Mouse (Mus musculus) fat pad, adult 2 months (tissue): Measurements from ENCODE around the gene Blnk.

ENCODE experiments used
- DNase-seq: peaks from one replicate; pipeline ENCODE4 v3.0.0-alpha.2; 2011; ENCODE audit warnings: low read depth, low spot score; ENCODE audit errors: extremely low read depth

Blnk gene

DNA sequence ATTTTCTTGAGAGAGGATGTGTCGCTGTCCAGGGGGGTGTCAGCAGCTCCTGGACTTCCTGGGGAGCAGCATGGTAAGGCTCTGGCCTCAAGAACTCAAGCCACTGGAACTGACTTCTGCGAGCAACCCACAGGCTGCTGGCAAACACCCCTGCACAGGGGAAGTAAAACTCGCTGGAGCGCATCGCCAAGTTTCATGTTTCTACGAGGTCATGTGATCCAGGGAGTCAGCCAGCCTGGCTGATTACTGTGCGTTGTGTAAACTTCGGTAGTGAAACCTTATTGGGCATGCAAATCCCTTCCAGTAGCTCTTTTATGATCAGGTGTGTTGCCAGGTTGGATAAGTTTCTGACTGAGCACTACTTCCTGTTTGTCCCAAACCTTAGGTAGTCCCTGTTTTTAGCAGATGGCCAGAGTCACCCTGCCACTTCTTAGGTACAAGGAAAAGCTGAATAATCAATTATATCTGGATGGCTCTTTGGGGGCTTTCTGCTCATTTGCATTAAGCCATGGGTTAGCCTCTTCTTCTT lies at the start of gene Blnk:
Gene Blnk, minus strand, starts transcription at position 479 of the 529 bp plus-strand sequence.
- peak; percentile 96 for DNase-seq

GRCm38 (mm10) chr19:41039110-41039509 lies 44.8 kb upstream of the Blnk start:
- DNase-seq, result no peak

GRCm38 (mm10) chr19:41035809-41036551 lies 41.6 kb upstream of the Blnk start:
- DNase-seq, result no peak

GRCm38 (mm10) chr19:41031869-41032268 lies 37.5 kb upstream of the Blnk start:
- no peak for DNase-seq

DNA sequence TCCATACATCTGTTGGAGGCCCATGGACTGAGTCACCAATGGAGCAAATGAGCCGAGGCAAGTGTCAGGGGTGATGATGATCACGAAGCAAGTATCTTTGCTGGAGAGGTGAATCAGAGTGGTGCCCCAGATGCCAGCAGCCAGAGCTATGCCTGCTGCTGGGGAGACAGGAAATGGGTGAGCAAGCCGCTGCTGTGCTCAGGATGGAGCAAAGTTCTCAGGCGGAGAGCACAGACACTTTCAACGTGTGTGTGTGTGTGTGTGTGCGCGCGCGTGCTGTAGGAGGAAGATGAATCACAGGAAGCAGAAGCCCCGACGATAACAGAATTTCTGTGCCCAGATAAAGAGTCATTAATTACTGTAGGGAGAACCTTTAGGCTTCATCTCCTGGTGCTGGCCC lies 36.7 kb upstream of the Blnk start:
- DNase-seq, result no peak

- DNase-seq, result no peak
Observed at GRCm38 (mm10) chr19:41030161-41030560, 35.8 kb upstream of the Blnk start.

- DNase-seq, result no peak
Observed at GRCm38 (mm10) chr19:41029219-41029618, 34.9 kb upstream of the Blnk start, which contains the start of gene Dntt. Gene Dntt, plus strand, starts transcription at chr19:41029275.

- no peak for DNase-seq
Observed at GRCm38 (mm10) chr19:41027601-41028000, 33.3 kb upstream of the Blnk start.

- no peak for DNase-seq
Observed at GRCm38 (mm10) chr19:41027024-41027423, 32.7 kb upstream of the Blnk start.

- no peak for DNase-seq
Observed at GRCm38 (mm10) chr19:41026551-41026950, 32.2 kb upstream of the Blnk start.

- DNase-seq, result no peak
Observed at GRCm38 (mm10) chr19:41022244-41022643, 27.9 kb upstream of the Blnk start.

- no peak for DNase-seq
Observed at GRCm38 (mm10) chr19:41020537-41020936, 26.2 kb upstream of the Blnk start.

- DNase-seq, result no peak
Observed at GRCm38 (mm10) chr19:41019164-41019675, 24.9 kb upstream of the Blnk start.

- DNase-seq, result no peak
Observed at GRCm38 (mm10) chr19:41015951-41016716, 21.8 kb upstream of the Blnk start.

DNA sequence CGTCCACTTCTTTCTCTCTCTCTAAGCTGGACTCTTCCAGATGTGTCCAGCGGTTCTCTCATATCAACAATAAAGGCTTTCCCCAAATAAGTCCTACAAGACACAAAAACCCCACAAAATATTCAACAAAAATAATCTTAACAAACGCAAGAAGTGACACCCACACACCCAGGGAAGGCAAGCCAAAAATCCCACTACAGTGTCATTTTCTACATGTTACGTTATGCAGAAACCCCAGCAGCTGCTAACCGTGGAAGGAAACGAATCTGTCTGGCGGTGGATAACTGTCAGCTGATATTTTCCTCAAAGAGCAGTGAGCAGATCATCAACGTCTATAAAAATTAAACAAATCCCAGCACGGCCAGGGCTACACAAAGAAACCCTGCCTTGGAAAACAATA lies 19.7 kb upstream of the Blnk start:
- no peak for DNase-seq

DNA sequence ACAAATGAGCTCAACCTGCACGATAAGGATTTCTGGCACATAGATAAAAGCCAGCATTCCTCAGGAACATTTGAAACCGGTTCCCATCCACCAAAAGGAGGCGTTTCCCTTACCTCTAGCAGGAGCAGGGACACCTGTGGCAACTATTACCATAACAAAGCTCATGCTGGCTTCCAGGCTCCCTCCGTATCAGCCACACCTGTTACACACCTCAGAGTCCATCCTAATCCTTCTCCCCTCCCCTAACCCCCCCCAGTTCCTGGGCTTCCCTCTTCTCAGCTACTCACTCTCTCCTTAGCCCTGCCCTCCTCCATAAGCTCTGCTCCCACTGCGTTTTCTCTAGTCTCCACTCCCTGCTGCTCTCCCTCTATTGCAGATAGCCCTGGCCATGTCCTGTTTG lies 19.3 kb upstream of the Blnk start:
- no peak for DNase-seq

DNA sequence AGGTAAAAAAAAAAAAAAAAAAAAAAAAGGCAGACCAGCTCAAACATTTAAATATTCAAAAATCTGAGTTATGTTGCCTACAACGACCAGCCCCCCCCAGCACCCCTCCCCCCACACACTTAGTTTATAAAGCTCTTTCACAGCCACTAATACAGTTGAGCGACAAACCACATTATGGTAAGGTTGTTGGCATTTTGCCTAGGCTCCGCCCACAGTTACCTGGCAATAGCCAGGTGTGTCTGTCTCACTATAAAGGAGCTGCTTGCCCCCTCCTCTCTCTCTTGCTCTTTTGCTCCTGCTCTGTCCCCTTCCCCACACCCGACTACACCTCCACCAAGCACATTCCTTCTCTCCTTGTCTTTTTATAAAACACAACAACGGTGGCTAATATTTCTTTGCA lies 17.3 kb upstream of the Blnk start:
- no peak for DNase-seq

- no peak for DNase-seq
Observed at GRCm38 (mm10) chr19:41008674-41009395, 14.5 kb upstream of the Blnk start.

DNA sequence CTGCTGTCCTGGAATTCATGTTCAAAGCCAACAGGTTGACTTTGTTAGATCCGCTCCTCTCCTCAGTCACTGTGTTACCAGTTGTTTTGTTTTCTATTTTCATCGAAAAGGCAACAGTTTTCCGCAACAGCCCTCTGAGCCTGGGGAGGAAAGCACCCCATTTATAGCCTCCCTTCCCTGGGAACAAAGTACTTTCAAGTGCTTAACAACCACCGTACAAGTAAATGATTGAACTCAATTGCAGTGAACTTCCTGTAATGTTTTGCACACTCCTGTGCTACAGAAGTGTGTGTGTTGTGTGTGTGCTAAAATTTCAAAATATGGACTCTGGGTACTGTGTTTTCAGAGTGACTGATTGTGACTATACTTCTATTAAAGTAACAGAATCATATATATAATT lies 13.4 kb upstream of the Blnk start:
- no peak for DNase-seq

GRCm38 (mm10) chr19:41007326-41007725 lies 13.0 kb upstream of the Blnk start:
- no peak for DNase-seq

- DNase-seq, result no peak
Observed at GRCm38 (mm10) chr19:41006621-41007020, 12.3 kb upstream of the Blnk start.
